In genomic region chr1:91179533-91180173, GRCm38 (mm10) we compare ENCODE assay signal across 8 mouse cellular contexts. TPM values are rescaled to one million over a fixed set of nuclear protein-coding genes. Genes with fewer than 3 reads are reported as not detected.
DNase-seq lines count a peak whose midpoint lies in the region; ATAC-seq and TF ChIP-seq lines count a peak whose summit lies in the region.

Ramp1 (plus strand) TSS chr1:91179822.

- no peaks in the 10 kb centered on the region for H3K36me3 ChIP-seq in kidney, embryonic 16.5 days (ENCODE audit: insufficient read depth, low read length)
- no peaks in the 10 kb centered on the region for H3K36me3 ChIP-seq in liver, embryonic 12.5 days
- H3K36me3 ChIP-seq in midbrain, postnatal 0 days (ENCODE audit: insufficient read depth, low read length), result no peaks in the 10 kb centered on the region
- H3K36me3 ChIP-seq in stomach, embryonic 16.5 days (ENCODE audit: control insufficient read depth, insufficient read depth, low read length), result no peaks in the 10 kb centered on the region

- no peak for TF ChIP-seq CTCF in midbrain, postnatal 0 days (IDR thresholded peaks at IDR 0.05)

- peak; percentile 94 for DNase-seq in heart, adult 11 months
- no peak for DNase-seq in heart, postnatal 25 days (ENCODE audit: low spot score)
- DNase-seq in embryo, embryonic 11 days, result peak; percentile 56
- no peak for DNase-seq in midbrain, postnatal 0 days (ENCODE audit: low spot score)

- peaks cover 24% of the 10 kb centered on the region for H3K4me1 ChIP-seq in kidney, embryonic 16.5 days (ENCODE audit: insufficient read depth, low read length)
- H3K4me1 ChIP-seq in liver, embryonic 12.5 days, result peaks cover 7% of the 10 kb centered on the region; the same call in 1 of the 2 replicates
- H3K4me1 ChIP-seq in midbrain, postnatal 0 days (ENCODE audit: insufficient read depth, low read length), result peaks cover 9% of the 10 kb centered on the region
- peaks cover 24% of the 10 kb centered on the region for H3K4me1 ChIP-seq in stomach, embryonic 16.5 days (ENCODE audit: control insufficient read depth, insufficient read depth, low read length)

- H3K4me2 ChIP-seq in kidney, embryonic 16.5 days (replicated peaks; ENCODE audit: low read depth, low read length), result peak within 1 kb of the TSS; percentile 80
- peak within 1 kb of the TSS; percentile 69 for H3K4me2 ChIP-seq in liver, embryonic 12.5 days
- H3K4me2 ChIP-seq in midbrain, postnatal 0 days (ENCODE audit: low read depth, low read length, poor library complexity, severe bottlenecking), result peak within 1 kb of the TSS; percentile 81
- H3K4me2 ChIP-seq in stomach, embryonic 16.5 days (ENCODE audit: low read depth, low read length), result peak within 1 kb of the TSS; percentile 76

- peak; percentile 54 for ATAC-seq in granulocyte monocyte progenitor cell, adult 5-6 weeks (replicated peaks; ENCODE audit: poor library complexity, severe bottlenecking)
- ATAC-seq in kidney, embryonic 16.5 days (ENCODE audit: low FRiP score, low TSS enrichment), result peak; percentile 50; the same call in 1 of the 2 replicates
- 0 out of 2 replicates have a peak, but pooled peaks have one; percentile 40 for ATAC-seq in liver, embryonic 12.5 days
- peak; percentile 44; the same call in 1 of the 2 replicates for ATAC-seq in midbrain, postnatal 0 days (ENCODE audit: low FRiP score)
- peak; percentile 57 for ATAC-seq in stomach, embryonic 16.5 days (ENCODE audit: insufficient read depth, low FRiP score)

- peak within 1 kb of the TSS; percentile 54 for H3K9ac ChIP-seq in kidney, embryonic 16.5 days (replicated peaks; ENCODE audit: low read length)
- H3K9ac ChIP-seq in liver, embryonic 12.5 days, result peak within 1 kb of the TSS; percentile 49
- peak within 1 kb of the TSS; percentile 56 for H3K9ac ChIP-seq in midbrain, postnatal 0 days (replicated peaks; ENCODE audit: low read length, poor library complexity, severe bottlenecking)
- peak within 1 kb of the TSS; percentile 74 for H3K9ac ChIP-seq in stomach, embryonic 16.5 days (ENCODE audit: low read length)

- H3K27me3 ChIP-seq in kidney, embryonic 16.5 days (ENCODE audit: insufficient read depth, low read length), result peaks cover 20% of the 10 kb centered on the region
- peaks cover 31% of the 10 kb centered on the region for H3K27me3 ChIP-seq in liver, embryonic 12.5 days (replicated peaks)
- H3K27me3 ChIP-seq in midbrain, postnatal 0 days (ENCODE audit: insufficient read depth, low read length), result no peaks in the 10 kb centered on the region; the same call in 1 of the 2 replicates
- H3K27me3 ChIP-seq in stomach, embryonic 16.5 days (ENCODE audit: control insufficient read depth, insufficient read depth, low read length), result no peaks in the 10 kb centered on the region

- H3K9me3 ChIP-seq in kidney, embryonic 16.5 days (ENCODE audit: low read length), result no peaks in the 10 kb centered on the region
- no peaks in the 10 kb centered on the region for H3K9me3 ChIP-seq in liver, embryonic 12.5 days (replicated peaks)
- H3K9me3 ChIP-seq in midbrain, postnatal 0 days (ENCODE audit: low read length), result no peaks in the 10 kb centered on the region
- H3K9me3 ChIP-seq in stomach, embryonic 16.5 days (replicated peaks; ENCODE audit: control insufficient read depth, low read length), result no peaks in the 10 kb centered on the region

- intact Hi-C loops in heart, postnatal 25 days (cut with DNase I), result loop anchor here (1.0 to 2.0 kb wide), 2 partner anchors 29 to 59 kb away; no protein-coding TSS in a partner anchor

- no peak within 1 kb of the TSS for H3K27ac ChIP-seq in kidney, embryonic 16.5 days (ENCODE audit: low read length)
- H3K27ac ChIP-seq in liver, embryonic 12.5 days, result no peak within 1 kb of the TSS
- peak within 1 kb of the TSS; percentile 32; the same call in 1 of the 2 replicates for H3K27ac ChIP-seq in midbrain, postnatal 0 days (ENCODE audit: low read depth, low read length)
- no peak within 1 kb of the TSS for H3K27ac ChIP-seq in stomach, embryonic 16.5 days (ENCODE audit: low read length)

- peak within 1 kb of the TSS; percentile 46 for H3K4me3 ChIP-seq in kidney, embryonic 16.5 days (ENCODE audit: low read length)
- peak within 1 kb of the TSS; percentile 49 for H3K4me3 ChIP-seq in liver, embryonic 12.5 days
- peak within 1 kb of the TSS; percentile 37 for H3K4me3 ChIP-seq in midbrain, postnatal 0 days (ENCODE audit: low read depth, low read length)
- H3K4me3 ChIP-seq in stomach, embryonic 16.5 days (replicated peaks; ENCODE audit: low read length), result peak within 1 kb of the TSS; percentile 48

- WGBS in kidney, embryonic 16.5 days, result 5% methylated on average over 37 of the region's 37 CpGs
- WGBS in liver, embryonic 12.5 days (ENCODE audit: insufficient replicate concordance), result 4% methylated on average over 37 of the region's 37 CpGs
- WGBS in midbrain, postnatal 0 days, result 4% methylated on average over 37 of the region's 37 CpGs
- WGBS in stomach, embryonic 16.5 days, result 4% methylated on average over 37 of the region's 37 CpGs

RNA-seq across cellular contexts. Expression of gene Ramp1, which starts in this region (rescaled TPM):
- 10 to 100 TPM in 1 of 2 experiments, 1 to 10 TPM in 1; 7.7 to 10.1 TPM for total RNA-seq in heart, postnatal 25 days (2021)
- 160 and 199 TPM in 2 replicates for total RNA-seq in granulocyte monocyte progenitor cell, adult 5-6 weeks (2014; fragmentation: Nextera tagmentation)
- 179 and 199 TPM in 2 replicates for total RNA-seq in granulocyte monocyte progenitor cell, adult 5-6 weeks (2017)
- 1.3 and 2.2 TPM in 2 replicates for polyA plus RNA-seq in kidney, embryonic 16.5 days (2015; fragmentation: Nextera tagmentation; extraction: Ambion mirVana)
- polyA plus RNA-seq in liver, embryonic 12.5 days (2016; fragmentation: Nextera tagmentation; extraction: Ambion mirVana), result 4.0 and 4.4 TPM in 2 replicates
- 16.1 and 22.4 TPM in 2 replicates for total RNA-seq in midbrain, postnatal 0 days (2014; rRNA removed)
- polyA plus RNA-seq in midbrain, postnatal 0 days (2015; fragmentation: Nextera tagmentation; extraction: Ambion mirVana), result 29.4 and 29.8 TPM in 2 replicates
- 6.6 and 8.6 TPM in 2 replicates for polyA plus RNA-seq in stomach, embryonic 16.5 days (2015; fragmentation: Nextera tagmentation; extraction: Ambion mirVana)

Comparison
In these comparisons a context has a peak if more than half of its experiments do, and no peak if none do; other contexts are left out.
1. DNase-seq: peak in heart, adult 11 months (single experiment) and embryo, embryonic 11 days (single experiment); none in heart, postnatal 25 days (single experiment) and midbrain, postnatal 0 days (single experiment).
2. Peak in every context shown above with its lines, with median percentiles within 50 percentile points of each other: ATAC-seq, H3K4me2 ChIP-seq, H3K4me3 ChIP-seq and H3K9ac ChIP-seq.